Mouse (Mus musculus): ENCODE measurements around the gene Spag9. TPM values are rescaled to one million over a fixed set of nuclear protein-coding genes. Genes with fewer than 3 reads are reported as not detected.
"Not testable (repeated sequence)": the region's sequence is repeated elsewhere in the genome, so short reads cannot be mapped to it uniquely, and the experiment has no call there.

Spag9 gene
- polyA plus RNA-seq, 1 experiment = 45.7 TPM

GRCm38 (mm10) chr11:94073283-94073682 lies 77.4 kb downstream of the Spag9 start:
- H3K9me3 ChIP-seq (replicated peaks; ENCODE audit: control insufficient read depth, insufficient read depth, low read length, poor library complexity, severe bottlenecking) = no peaks in the 10 kb centered on the region
- no peaks in the 10 kb centered on the region for H3K27me3 ChIP-seq (ENCODE audit: control insufficient read depth, insufficient read depth, low read length, poor library complexity, severe bottlenecking)
- H3K36me3 ChIP-seq (ENCODE audit: control insufficient read depth, insufficient read depth, low read length, poor library complexity, severe bottlenecking) = no peaks in the 10 kb centered on the region; the same call in 1 of the 2 replicates
- TF ChIP-seq POLR2A (IDR thresholded peaks at IDR 0.05; ENCODE audit: insufficient read depth, low read length) = no peak
- TF ChIP-seq CTCF (IDR thresholded peaks at IDR 0.05; ENCODE audit: low read depth, low read length) = peak; percentile 26
- no peak for TF ChIP-seq EP300 (IDR thresholded peaks at IDR 0.05; ENCODE audit: insufficient read depth, low read depth, low read length)
- H3K4me1 ChIP-seq (ENCODE audit: control insufficient read depth, insufficient read depth, low read length) = no peaks in the 10 kb centered on the region
- no peak overlapping the region for H3K9ac ChIP-seq (ENCODE audit: low read depth, poor library complexity, severe bottlenecking)
- H3K4me3 ChIP-seq (ENCODE audit: low read depth, low read length) = no peak overlapping the region
- H3K27ac ChIP-seq (ENCODE audit: insufficient read depth, low read length) = no peak overlapping the region

- H3K4me1 ChIP-seq (ENCODE audit: control insufficient read depth, insufficient read depth, low read length); H3K9me3 ChIP-seq (replicated peaks; ENCODE audit: control insufficient read depth, insufficient read depth, low read length, poor library complexity, severe bottlenecking); H3K9ac ChIP-seq (ENCODE audit: low read depth, poor library complexity, severe bottlenecking); H3K4me3 ChIP-seq (ENCODE audit: low read depth, low read length); H3K27me3 ChIP-seq (ENCODE audit: control insufficient read depth, insufficient read depth, low read length, poor library complexity, severe bottlenecking); H3K27ac ChIP-seq (ENCODE audit: insufficient read depth, low read length): not testable (repeated sequence)
- H3K36me3 ChIP-seq (ENCODE audit: control insufficient read depth, insufficient read depth, low read length, poor library complexity, severe bottlenecking) = peaks cover 21% of the 10 kb centered on the region
Observed at GRCm38 (mm10) chr11:94086966-94087365, 91.1 kb downstream of the Spag9 start.

GRCm38 (mm10) chr11:94090496-94090895 lies 94.6 kb downstream of the Spag9 start:
- Histone ChIP-seq H3K36me3 (ENCODE audit: control insufficient read depth, insufficient read depth, low read length, poor library complexity, severe bottlenecking) (peaks cover 26% of the 10 kb centered on the region), H3K9me3 (replicated peaks; ENCODE audit: control insufficient read depth, insufficient read depth, low read length, poor library complexity, severe bottlenecking) (no peaks in the 10 kb centered on the region), H3K9ac (ENCODE audit: low read depth, poor library complexity, severe bottlenecking) (no peak overlapping the region), H3K27ac (ENCODE audit: insufficient read depth, low read length) (no peak overlapping the region), H3K4me1 (ENCODE audit: control insufficient read depth, insufficient read depth, low read length) (no peaks in the 10 kb centered on the region), H3K4me3 (ENCODE audit: low read depth, low read length) (no peak overlapping the region), H3K27me3 (ENCODE audit: control insufficient read depth, insufficient read depth, low read length, poor library complexity, severe bottlenecking) (no peaks in the 10 kb centered on the region)
- no peak for TF ChIP-seq CTCF (IDR thresholded peaks at IDR 0.05; ENCODE audit: low read depth, low read length)

- no peak overlapping the region for H3K4me3 ChIP-seq (ENCODE audit: low read depth, low read length)
- H3K27me3 ChIP-seq (ENCODE audit: control insufficient read depth, insufficient read depth, low read length, poor library complexity, severe bottlenecking) = no peaks in the 10 kb centered on the region
- peaks cover 14% of the 10 kb centered on the region for H3K36me3 ChIP-seq (ENCODE audit: control insufficient read depth, insufficient read depth, low read length, poor library complexity, severe bottlenecking)
- no peaks in the 10 kb centered on the region for H3K4me1 ChIP-seq (ENCODE audit: control insufficient read depth, insufficient read depth, low read length)
- H3K27ac ChIP-seq (ENCODE audit: insufficient read depth, low read length) = no peak overlapping the region
- no peak overlapping the region for H3K9ac ChIP-seq (ENCODE audit: low read depth, poor library complexity, severe bottlenecking)
- TF ChIP-seq CTCF (IDR thresholded peaks at IDR 0.05; ENCODE audit: low read depth, low read length) (no peak), EP300 (IDR thresholded peaks at IDR 0.05; ENCODE audit: insufficient read depth, low read depth, low read length) (no peak), POLR2A (IDR thresholded peaks at IDR 0.05; ENCODE audit: insufficient read depth, low read length) (no peak)
- H3K9me3 ChIP-seq (replicated peaks; ENCODE audit: control insufficient read depth, insufficient read depth, low read length, poor library complexity, severe bottlenecking) = no peaks in the 10 kb centered on the region
Observed at GRCm38 (mm10) chr11:94097489-94097888, 101.6 kb downstream of the Spag9 start.

GRCm38 (mm10) chr11:94098840-94099239 lies 102.9 kb downstream of the Spag9 start:
- no peak overlapping the region for H3K27ac ChIP-seq (ENCODE audit: insufficient read depth, low read length)
- no peaks in the 10 kb centered on the region for H3K27me3 ChIP-seq (ENCODE audit: control insufficient read depth, insufficient read depth, low read length, poor library complexity, severe bottlenecking)
- no peaks in the 10 kb centered on the region for H3K9me3 ChIP-seq (replicated peaks; ENCODE audit: control insufficient read depth, insufficient read depth, low read length, poor library complexity, severe bottlenecking)
- no peak overlapping the region for H3K9ac ChIP-seq (ENCODE audit: low read depth, poor library complexity, severe bottlenecking)
- TF ChIP-seq CTCF (IDR thresholded peaks at IDR 0.05; ENCODE audit: low read depth, low read length) (no peak), POLR2A (IDR thresholded peaks at IDR 0.05; ENCODE audit: insufficient read depth, low read length) (no peak), EP300 (IDR thresholded peaks at IDR 0.05; ENCODE audit: insufficient read depth, low read depth, low read length) (no peak)
- no peaks in the 10 kb centered on the region for H3K4me1 ChIP-seq (ENCODE audit: control insufficient read depth, insufficient read depth, low read length)
- H3K36me3 ChIP-seq (ENCODE audit: control insufficient read depth, insufficient read depth, low read length, poor library complexity, severe bottlenecking) = peaks cover 9% of the 10 kb centered on the region
- H3K4me3 ChIP-seq (ENCODE audit: low read depth, low read length) = no peak overlapping the region

- H3K4me3 ChIP-seq (ENCODE audit: low read depth, low read length) = no peak overlapping the region
- H3K27me3 ChIP-seq (ENCODE audit: control insufficient read depth, insufficient read depth, low read length, poor library complexity, severe bottlenecking) = no peaks in the 10 kb centered on the region
- no peaks in the 10 kb centered on the region for H3K9me3 ChIP-seq (replicated peaks; ENCODE audit: control insufficient read depth, insufficient read depth, low read length, poor library complexity, severe bottlenecking)
- no peaks in the 10 kb centered on the region for H3K4me1 ChIP-seq (ENCODE audit: control insufficient read depth, insufficient read depth, low read length)
- H3K27ac ChIP-seq (ENCODE audit: insufficient read depth, low read length) = no peak overlapping the region
- peaks cover 4% of the 10 kb centered on the region; the same call in 1 of the 2 replicates for H3K36me3 ChIP-seq (ENCODE audit: control insufficient read depth, insufficient read depth, low read length, poor library complexity, severe bottlenecking)
- TF ChIP-seq POLR2A (IDR thresholded peaks at IDR 0.05; ENCODE audit: insufficient read depth, low read length) = no peak
- TF ChIP-seq EP300 (IDR thresholded peaks at IDR 0.05; ENCODE audit: insufficient read depth, low read depth, low read length) = no peak
- no peak for TF ChIP-seq CTCF (IDR thresholded peaks at IDR 0.05; ENCODE audit: low read depth, low read length)
- H3K9ac ChIP-seq (ENCODE audit: low read depth, poor library complexity, severe bottlenecking) = no peak overlapping the region
Observed at GRCm38 (mm10) chr11:94113795-94114194, 117.9 kb downstream of the Spag9 start.

Measured in ES-Bruce4 (cell line).